Mouse (Mus musculus): ENCODE measurements at regions not wholly inside any gene's neighbourhood (a gene's known extent, or its start where the extent isn't known, plus 50 kb on each side); places are given as distances from the start of the nearest gene placed in this dataset.

- intact Hi-C loops (cut with DNase I; ENCODE audit: low total_unique reads) = no loop called here
- no peak for DNase-seq
These were observed 157.7 kb upstream of the Usp25 start for GRCm38 (mm10) chr16:76855797-76856196.

GRCm38 (mm10) chr16:76851396-76851795 is 162.1 kb upstream of the Usp25 start:
- intact Hi-C loops (cut with DNase I; ENCODE audit: low total_unique reads) = no loop called here
- DNase-seq = no peak

GRCm38 (mm10) chr16:76837450-76837849 is 176.1 kb upstream of the Usp25 start:
- no peak for DNase-seq
- intact Hi-C loops (cut with DNase I; ENCODE audit: low total_unique reads) = no loop called here

- no peak for DNase-seq
- intact Hi-C loops (cut with DNase I; ENCODE audit: low total_unique reads) = no loop called here
These were observed 183.1 kb upstream of the Usp25 start for GRCm38 (mm10) chr16:76830371-76830770.

GRCm38 (mm10) chr16:76827674-76828441 is 185.6 kb upstream of the Usp25 start:
- DNase-seq = no peak
- intact Hi-C loops (cut with DNase I; ENCODE audit: low total_unique reads) = no loop called here

- no peak for DNase-seq
- intact Hi-C loops (cut with DNase I; ENCODE audit: low total_unique reads) = no loop called here
These were observed 192.2 kb upstream of the Usp25 start for GRCm38 (mm10) chr16:76821261-76821660.

GRCm38 (mm10) chr16:76816056-76816885 is 197.2 kb upstream of the Usp25 start:
- peak; percentile 35 for DNase-seq
- intact Hi-C loops (cut with DNase I; ENCODE audit: low total_unique reads) = no loop called here

GRCm38 (mm10) chr16:76803725-76804124 is 209.8 kb upstream of the Usp25 start:
- DNase-seq = peak; percentile 68
- intact Hi-C loops (cut with DNase I; ENCODE audit: low total_unique reads) = no loop called here

- peak; percentile 69 for DNase-seq
- intact Hi-C loops (cut with DNase I; ENCODE audit: low total_unique reads) = loop anchor here (10.0 kb wide), 1 partner anchor 582 kb away; no protein-coding TSS in a partner anchor
These were observed 226.9 kb upstream of the Usp25 start for GRCm38 (mm10) chr16:76786405-76787155.

GRCm38 (mm10) chr16:76782656-76783055 is 230.8 kb upstream of the Usp25 start:
- DNase-seq = peak; percentile 10
- intact Hi-C loops (cut with DNase I; ENCODE audit: low total_unique reads) = loop anchor here (10.0 kb wide), 1 partner anchor 578 kb away; no protein-coding TSS in a partner anchor

GRCm38 (mm10) chr16:76775790-76776189 is 237.7 kb upstream of the Usp25 start:
- intact Hi-C loops (cut with DNase I; ENCODE audit: low total_unique reads) = no loop called here
- no peak for DNase-seq

- intact Hi-C loops (cut with DNase I; ENCODE audit: low total_unique reads) = no loop called here
- no peak for DNase-seq
These were observed 239.5 kb upstream of the Usp25 start for GRCm38 (mm10) chr16:76774032-76774431.

- intact Hi-C loops (cut with DNase I; ENCODE audit: low total_unique reads) = no loop called here
These were observed 240.0 kb upstream of the Usp25 start for GRCm38 (mm10) chr16:76773466-76773865.

GRCm38 (mm10) chr16:76768607-76769006 is 244.9 kb upstream of the Usp25 start:
- intact Hi-C loops (cut with DNase I; ENCODE audit: low total_unique reads) = no loop called here
- peak; percentile 41 for DNase-seq

More at GRCm38 (mm10) chr16:76773466-76773865, 240.0 kb upstream of the Usp25 start:
- DNase-seq = no peak

- intact Hi-C loops (cut with DNase I; ENCODE audit: low total_unique reads) = no loop called here
- no peak for DNase-seq
These were observed 246.9 kb upstream of the Usp25 start for GRCm38 (mm10) chr16:76766636-76767035.

- intact Hi-C loops (cut with DNase I; ENCODE audit: low total_unique reads) = no loop called here
These were observed 248.0 kb upstream of the Usp25 start for GRCm38 (mm10) chr16:76765536-76765935.

GRCm38 (mm10) chr16:76764994-76765393 is 248.5 kb upstream of the Usp25 start:
- no peak for DNase-seq
- intact Hi-C loops (cut with DNase I; ENCODE audit: low total_unique reads) = no loop called here

More at GRCm38 (mm10) chr16:76765536-76765935, 248.0 kb upstream of the Usp25 start:
- DNase-seq = no peak

GRCm38 (mm10) chr16:76762619-76763283 is 250.8 kb upstream of the Usp25 start:
- intact Hi-C loops (cut with DNase I; ENCODE audit: low total_unique reads) = no loop called here
- DNase-seq = no peak

- intact Hi-C loops (cut with DNase I; ENCODE audit: low total_unique reads) = no loop called here
- DNase-seq = no peak
These were observed 251.7 kb upstream of the Usp25 start for GRCm38 (mm10) chr16:76761848-76762247.
